Mouse (Mus musculus) forebrain, embryonic 13.5 days (tissue): ENCODE results near the gene Fbxo44. TPM values are rescaled to one million over a fixed set of nuclear protein-coding genes. Genes with fewer than 3 reads are reported as not detected.

Source experiments
- ATAC-seq: fragments of 200-750 bp; cut with Nextera tagmentation; 2 replicates; pipeline ENCODE4 v1.8.0; 2017
- H3K27ac ChIP-seq: fragments of 300-500 bp; sonication (generic); 2 replicates; pipeline ENCODE4 v1.5.1; 2015; ENCODE audit warnings: inconsistent platforms, mild to moderate bottlenecking, moderate library complexity
- H3K27me3 ChIP-seq: fragments of 300-500 bp; sonication (generic); 2 replicates; pipeline ENCODE4 v1.6.1; 2015; ENCODE audit warnings: mild to moderate bottlenecking, inconsistent platforms
- H3K36me3 ChIP-seq: fragments of 300-500 bp; sonication (generic); 2 replicates; pipeline ENCODE4 v1.6.1; 2015; ENCODE audit warnings: mild to moderate bottlenecking, inconsistent platforms; ENCODE audit not compliant: poor library complexity, severe bottlenecking
- H3K4me1 ChIP-seq: fragments of 300-500 bp; sonication (generic); 2 replicates; pipeline ENCODE4 v1.6.1; 2015; ENCODE audit warnings: inconsistent platforms
- H3K4me2 ChIP-seq: fragments of 300-500 bp; sonication (generic); 2 replicates; pipeline ENCODE4 v1.6.1; 2015; ENCODE audit warnings: inconsistent platforms, mild to moderate bottlenecking, moderate library complexity
- H3K4me3 ChIP-seq: fragments of 300-500 bp; sonication (generic); 2 replicates; pipeline ENCODE4 v1.5.1; 2015; ENCODE audit warnings: mild to moderate bottlenecking, inconsistent platforms
- H3K9ac ChIP-seq: fragments of 300-500 bp; sonication (generic); 2 replicates; pipeline ENCODE4 v1.6.1; 2015; ENCODE audit warnings: mild to moderate bottlenecking, inconsistent platforms
- H3K9me3 ChIP-seq: fragments of 300-500 bp; sonication (generic); replicated peaks from 2 replicates; pipeline ENCODE4 v1.6.1; 2016; ENCODE audit warnings: inconsistent platforms
- WGBS: fragments of 180-500 bp; shearing (Covaris S2); methylation state at CpG from one replicate; pipeline ENCODE4 v1.1.7; 2015; 5-methylcytosine and 5-hydroxymethylcytosine counted together
- polyA plus RNA-seq: library from polyadenylated mRNA; unstranded; fragments of >200 nt; fragmentation: Nextera tagmentation; extraction: Ambion mirVana; gene quantifications from 2 replicates; pipeline ENCODE4 v1.2.1, GENCODE M21; 2015

The Fbxo44 gene
- polyA plus RNA-seq, 1 experiment from 2014 or later, result 62.4 TPM

GRCm38 (mm10) chr4:148164002-148164439, 3.7 kb upstream of the Fbxo44 start:
- peak overlapping the region; percentile 58 for H3K4me2 ChIP-seq
- H3K27ac ChIP-seq, result no peak overlapping the region
- H3K9me3 ChIP-seq, result no peaks in the 10 kb centered on the region
- H3K4me1 ChIP-seq, result peaks cover 43% of the 10 kb centered on the region
- H3K27me3 ChIP-seq, result peaks cover 71% of the 10 kb centered on the region
- under 1% methylated on average over 29 of the region's 29 CpGs for WGBS
- ATAC-seq, result peak; percentile 22
- H3K4me3 ChIP-seq, result peak overlapping the region; percentile 34
- H3K36me3 ChIP-seq, result no peaks in the 10 kb centered on the region
- H3K9ac ChIP-seq, result peak overlapping the region; percentile 52

- Histone ChIP-seq H3K9ac (peak overlapping the region; percentile 75), H3K36me3 (peaks cover 31% of the 10 kb centered on the region), H3K4me2 (peak overlapping the region; percentile 87), H3K9me3 (no peaks in the 10 kb centered on the region), H3K4me1 (peaks cover 37% of the 10 kb centered on the region), H3K4me3 (peak overlapping the region; percentile 61), H3K27ac (peak overlapping the region; percentile 82), H3K27me3 (peaks cover 46% of the 10 kb centered on the region)
- WGBS, result under 1% methylated on average over 41 of the region's 55 CpGs
- ATAC-seq, result peak; percentile 88
Observed at GRCm38 (mm10) chr4:148159544-148160435, 492 bp downstream of the Fbxo44 start.

- peaks cover 42% of the 10 kb centered on the region for H3K36me3 ChIP-seq
- H3K4me3 ChIP-seq, result peak overlapping the region; percentile 61
- H3K9me3 ChIP-seq, result no peaks in the 10 kb centered on the region
- H3K4me2 ChIP-seq, result peak overlapping the region; percentile 87
- peak overlapping the region; percentile 82 for H3K27ac ChIP-seq
- 23% methylated on average over 27 of the region's 27 CpGs for WGBS
- peaks cover 35% of the 10 kb centered on the region for H3K27me3 ChIP-seq
- peak overlapping the region; percentile 75 for H3K9ac ChIP-seq
- H3K4me1 ChIP-seq, result peaks cover 26% of the 10 kb centered on the region
- ATAC-seq, result no peak
Observed at GRCm38 (mm10) chr4:148158436-148159348, 1.6 kb downstream of the Fbxo44 start.

GRCm38 (mm10) chr4:148154982-148155381, 5.3 kb downstream of the Fbxo44 start:
- Histone ChIP-seq H3K36me3 (peaks cover 54% of the 10 kb centered on the region), H3K4me2 (no peak overlapping the region), H3K4me1 (peaks cover 20% of the 10 kb centered on the region), H3K9ac (no peak overlapping the region), H3K9me3 (no peaks in the 10 kb centered on the region), H3K27me3 (no peaks in the 10 kb centered on the region), H3K4me3 (no peak overlapping the region), H3K27ac (no peak overlapping the region)
- 63% methylated on average over 3 of the region's 3 CpGs for WGBS
- no peak for ATAC-seq

GRCm38 (mm10) chr4:148154006-148154405, 6.3 kb downstream of the Fbxo44 start:
- H3K36me3 ChIP-seq, result peaks cover 56% of the 10 kb centered on the region
- 90% methylated on average over 4 of the region's 4 CpGs for WGBS

GRCm38 (mm10) chr4:148152547-148152946, 7.7 kb downstream of the Fbxo44 start:
- H3K4me2 ChIP-seq, result no peak overlapping the region
- H3K27me3 ChIP-seq, result no peaks in the 10 kb centered on the region
- H3K4me3 ChIP-seq, result no peak overlapping the region
- H3K27ac ChIP-seq, result peak overlapping the region; percentile 84; the same call in 1 of the 2 replicates
- no peak for ATAC-seq
- H3K9ac ChIP-seq, result 0 out of 2 replicates have a peak overlapping the region, but pooled peaks have one; percentile 84
- peaks cover 5% of the 10 kb centered on the region for H3K4me1 ChIP-seq
- H3K9me3 ChIP-seq, result no peaks in the 10 kb centered on the region
- peaks cover 65% of the 10 kb centered on the region for H3K36me3 ChIP-seq
- 80% methylated on average over 5 of the region's 5 CpGs for WGBS

More at GRCm38 (mm10) chr4:148154006-148154405, 6.3 kb downstream of the Fbxo44 start:
- H3K27me3 ChIP-seq, result no peaks in the 10 kb centered on the region
- H3K4me1 ChIP-seq, result peaks cover 17% of the 10 kb centered on the region
- no peak overlapping the region for H3K9ac ChIP-seq
- no peak overlapping the region for H3K4me3 ChIP-seq
- no peak overlapping the region for H3K27ac ChIP-seq
- ATAC-seq, result no peak
- H3K4me2 ChIP-seq, result no peak overlapping the region
- no peaks in the 10 kb centered on the region for H3K9me3 ChIP-seq

GRCm38 (mm10) chr4:148151267-148152168, 8.8 kb downstream of the Fbxo44 start, which contains the start of gene Fbxo6:
Gene Fbxo6 (minus strand): TSS chr4:148152140.
- Histone ChIP-seq H3K4me1 (peaks cover 5% of the 10 kb centered on the region), H3K27me3 (no peaks in the 10 kb centered on the region), H3K9me3 (no peaks in the 10 kb centered on the region), H3K4me2 (peak within 1 kb of the TSS; percentile 97), H3K27ac (peak within 1 kb of the TSS; percentile 84), H3K4me3 (peak within 1 kb of the TSS; percentile 57), H3K36me3 (peaks cover 66% of the 10 kb centered on the region), H3K9ac (peak within 1 kb of the TSS; percentile 84)
- ATAC-seq, result peak; percentile 92
- 1% methylated on average over 60 of the region's 67 CpGs for WGBS

- Histone ChIP-seq H3K36me3 (peaks cover 66% of the 10 kb centered on the region), H3K27ac (no peak overlapping the region), H3K4me1 (peaks cover 5% of the 10 kb centered on the region), H3K9ac (no peak overlapping the region), H3K9me3 (no peaks in the 10 kb centered on the region), H3K27me3 (no peaks in the 10 kb centered on the region), H3K4me3 (peak overlapping the region; percentile 57), H3K4me2 (peak overlapping the region; percentile 97)
- WGBS, result 52% methylated on average over 3 of the region's 3 CpGs
- ATAC-seq, result no peak
Observed at GRCm38 (mm10) chr4:148150953-148151266, 9.4 kb downstream of the Fbxo44 start.

- H3K27ac ChIP-seq, result no peak overlapping the region
- H3K4me2 ChIP-seq, result no peak overlapping the region
- ATAC-seq, result no peak
- H3K36me3 ChIP-seq, result peaks cover 66% of the 10 kb centered on the region
- H3K4me1 ChIP-seq, result peaks cover 5% of the 10 kb centered on the region
- no peaks in the 10 kb centered on the region for H3K27me3 ChIP-seq
- no peak overlapping the region for H3K9ac ChIP-seq
- H3K4me3 ChIP-seq, result no peak overlapping the region
- 62% methylated on average over 7 of the region's 7 CpGs for WGBS
- no peaks in the 10 kb centered on the region for H3K9me3 ChIP-seq
Observed at GRCm38 (mm10) chr4:148150242-148150641, 10.0 kb downstream of the Fbxo44 start.

- Histone ChIP-seq H3K4me3 (no peak overlapping the region), H3K36me3 (peaks cover 67% of the 10 kb centered on the region), H3K27me3 (no peaks in the 10 kb centered on the region), H3K9ac (no peak overlapping the region), H3K4me1 (peaks cover 5% of the 10 kb centered on the region), H3K9me3 (no peaks in the 10 kb centered on the region), H3K4me2 (no peak overlapping the region), H3K27ac (no peak overlapping the region)
- 76% methylated on average over 12 of the region's 12 CpGs for WGBS
- ATAC-seq, result no peak
Observed at GRCm38 (mm10) chr4:148149540-148149939, 10.7 kb downstream of the Fbxo44 start.

GRCm38 (mm10) chr4:148147714-148148113, 12.6 kb downstream of the Fbxo44 start:
- Histone ChIP-seq H3K27me3 (no peaks in the 10 kb centered on the region), H3K4me1 (peaks cover 8% of the 10 kb centered on the region), H3K4me2 (no peak overlapping the region), H3K9ac (no peak overlapping the region), H3K4me3 (no peak overlapping the region), H3K27ac (no peak overlapping the region), H3K36me3 (peaks cover 60% of the 10 kb centered on the region), H3K9me3 (no peaks in the 10 kb centered on the region)
- no peak for ATAC-seq
- 97% methylated on average over 2 of the region's 2 CpGs for WGBS
